Mouse (Mus musculus) lung, adult 2 months (tissue): Measurements from ENCODE around the gene Camkk2.

Experiments
- CTCF ChIP-seq: fragments of 200-500 bp; IDR thresholded peaks from 2 replicates; pipeline ENCODE4 v1.5.1; 2011; ENCODE audit warnings: mild to moderate bottlenecking, low read length, control low read depth; ENCODE audit not compliant: insufficient read depth
- POLR2A ChIP-seq: fragments of 200-500 bp; IDR thresholded peaks from 2 replicates; pipeline ENCODE4 v1.6.1; 2011; ENCODE audit warnings: low read depth, mild to moderate bottlenecking, control low read depth, low read length, borderline replicate concordance; ENCODE audit errors: extremely low read depth

DNA sequence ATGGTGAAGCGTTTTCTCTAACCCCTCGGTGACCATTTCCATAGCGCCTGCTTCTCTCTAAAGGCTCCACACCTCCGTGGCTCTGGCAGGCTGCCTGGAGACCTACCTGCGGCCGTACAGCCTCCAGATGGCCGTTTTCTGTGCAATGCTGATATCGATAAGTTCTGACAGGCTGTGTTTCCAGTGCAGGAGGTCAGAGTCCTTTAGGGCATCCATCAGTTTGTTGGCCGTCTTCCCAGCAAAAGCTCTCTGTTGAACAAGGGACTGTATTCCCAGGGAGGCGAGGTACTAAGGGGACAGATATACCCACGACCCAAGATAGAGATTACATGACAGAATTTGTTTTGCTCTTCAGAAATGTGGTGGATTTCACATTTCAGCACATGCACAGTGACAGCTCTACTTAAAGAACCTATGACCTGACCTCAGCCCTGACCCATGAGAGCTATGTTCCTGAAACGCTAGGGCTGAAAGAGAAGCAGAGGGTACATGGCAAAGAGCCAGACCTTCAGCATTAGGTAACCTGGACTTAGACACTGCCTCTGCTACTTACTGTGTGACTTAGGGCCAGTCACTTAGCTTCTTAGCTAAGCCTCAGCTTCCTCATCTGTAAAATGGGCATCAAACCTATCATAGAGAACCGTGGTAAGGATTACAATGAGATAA lies 21.3 kb upstream of the Camkk2 start:
- no peak for TF ChIP-seq POLR2A
- no peak for TF ChIP-seq CTCF
